Mouse (Mus musculus): ENCODE data around the gene Agbl1.
"Not testable (repeated sequence)": the region's sequence is repeated elsewhere in the genome, so short reads cannot be mapped to it uniquely, and the experiment has no call there.

Gene Agbl1

DNA sequence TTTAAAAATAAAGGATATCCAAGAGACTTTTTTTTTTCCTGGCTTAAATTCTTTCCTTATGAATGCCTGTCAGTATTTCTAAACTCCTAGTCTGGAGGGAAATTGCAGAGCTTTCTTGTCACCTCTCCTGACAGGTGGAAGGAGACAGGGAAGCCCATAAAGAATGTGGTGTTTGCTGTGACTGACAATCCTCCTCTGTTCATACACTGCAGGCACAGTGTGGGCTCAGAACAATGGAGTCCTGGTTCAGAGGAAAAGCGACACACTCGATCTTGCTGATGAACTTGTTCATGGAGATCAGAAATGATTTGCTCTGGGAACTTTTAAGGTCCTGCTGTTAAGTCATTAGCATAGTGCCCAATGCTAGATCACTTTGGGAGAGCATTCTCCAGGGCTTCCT is 368.1 kb downstream of the Agbl1 start:
- DNase-seq: no peak

DNA sequence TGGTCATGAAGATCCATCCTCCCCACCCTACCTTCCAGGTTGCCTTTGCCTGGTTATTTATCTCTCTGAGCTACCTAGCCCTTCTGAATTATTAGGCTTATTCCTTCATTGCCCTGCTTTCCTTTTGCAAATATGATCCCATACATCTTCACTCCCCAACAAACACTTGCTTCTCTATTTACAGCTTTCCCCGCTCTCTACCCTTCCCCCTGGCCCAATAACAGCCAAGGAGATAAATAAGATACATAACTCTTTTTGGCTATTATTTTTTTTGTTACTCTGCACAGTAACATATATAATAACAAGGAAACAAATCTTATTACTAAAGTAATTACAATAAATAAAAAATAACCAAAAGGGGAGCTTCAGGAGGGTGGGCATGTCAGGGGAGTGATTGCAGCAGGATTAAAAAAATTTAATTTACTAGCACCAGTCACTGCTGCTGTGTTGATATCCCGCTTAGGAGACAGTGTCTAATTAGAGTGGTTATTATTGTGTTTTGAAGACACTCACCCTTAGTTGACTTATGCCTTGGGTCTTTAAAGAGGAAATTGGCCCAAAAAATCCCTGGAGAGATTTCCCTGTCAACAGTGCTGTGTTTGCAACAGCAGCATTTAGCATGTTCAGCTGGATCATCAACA is 370.5 kb downstream of the Agbl1 start:
- no peak for DNase-seq

DNA sequence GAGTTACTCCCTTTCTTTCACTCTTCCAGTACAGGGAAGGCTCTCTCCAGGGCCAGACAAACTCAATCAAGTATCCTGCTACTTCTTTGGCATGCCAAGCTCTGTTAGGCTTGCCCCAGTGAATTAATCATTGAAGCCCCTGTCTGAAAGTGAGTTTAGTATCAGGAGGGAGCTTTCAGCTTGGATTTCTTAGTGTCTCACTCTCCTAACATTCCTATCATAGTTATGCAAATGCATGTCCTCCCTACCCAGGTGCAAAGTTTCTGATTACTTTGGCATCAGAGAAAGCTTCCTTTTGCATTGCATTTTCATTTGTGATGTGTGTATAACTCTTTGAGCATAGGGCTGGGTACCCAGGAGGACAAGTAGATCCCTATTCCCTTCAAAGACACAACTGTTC is 399.8 kb downstream of the Agbl1 start:
- no peak for DNase-seq

DNA sequence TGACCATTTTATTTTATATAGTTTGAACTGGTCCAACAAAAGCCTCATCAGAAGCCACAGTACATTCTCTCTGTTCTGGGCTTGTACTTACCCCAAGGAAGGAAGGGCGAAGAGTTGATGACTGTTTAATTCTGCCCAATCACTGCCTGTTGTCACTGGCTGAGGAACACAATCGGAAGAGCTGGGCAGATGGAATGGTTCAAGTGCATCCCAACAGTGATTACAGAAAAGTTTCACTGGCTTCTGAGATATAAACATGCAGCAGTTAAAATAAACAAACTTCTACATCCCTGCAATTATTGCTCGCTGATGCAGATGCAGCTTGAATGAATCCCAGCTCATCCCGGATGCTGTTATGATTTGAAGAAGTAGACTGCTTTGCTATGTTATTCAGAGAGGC is 421.3 kb downstream of the Agbl1 start:
- DNase-seq: no peak

DNA sequence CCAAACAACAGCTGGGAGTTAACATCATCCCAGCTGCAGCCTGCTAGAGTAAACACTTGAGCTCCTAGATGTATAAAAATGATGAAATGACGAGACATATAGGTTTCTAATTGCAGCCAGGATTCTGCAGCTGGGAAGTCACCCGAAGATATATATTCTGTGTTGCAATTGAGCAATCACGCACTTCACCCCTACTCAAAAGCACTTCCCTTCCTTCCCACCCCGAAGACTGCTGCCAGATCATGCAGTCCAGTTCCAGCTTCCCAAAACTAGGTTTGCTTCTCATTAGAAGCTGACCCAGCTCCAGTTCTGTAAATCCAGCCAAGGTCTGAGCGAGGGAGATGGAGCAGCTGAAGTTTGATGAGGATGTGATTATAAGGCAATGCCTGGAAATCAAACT is 431.4 kb downstream of the Agbl1 start:
- no peak for DNase-seq

DNA sequence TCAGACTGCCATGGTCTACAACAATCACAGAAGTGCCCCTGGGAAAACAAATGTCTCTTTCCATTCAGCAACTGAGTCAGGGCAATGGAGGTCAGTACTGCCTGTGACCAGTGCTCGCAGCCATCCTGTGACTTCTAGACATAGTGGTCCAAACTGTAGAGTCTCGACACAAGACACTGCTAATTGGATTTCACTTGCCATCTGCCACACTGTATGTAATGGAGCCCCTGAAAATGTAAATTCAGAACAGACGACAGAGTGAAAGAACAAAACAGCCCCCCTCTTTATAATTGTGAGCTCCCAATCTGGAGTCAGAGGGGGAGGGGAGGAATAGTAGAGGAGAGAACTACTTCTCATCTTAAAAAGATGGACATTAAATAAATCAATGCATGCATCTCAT is 445.2 kb downstream of the Agbl1 start:
- DNase-seq: no peak

DNA sequence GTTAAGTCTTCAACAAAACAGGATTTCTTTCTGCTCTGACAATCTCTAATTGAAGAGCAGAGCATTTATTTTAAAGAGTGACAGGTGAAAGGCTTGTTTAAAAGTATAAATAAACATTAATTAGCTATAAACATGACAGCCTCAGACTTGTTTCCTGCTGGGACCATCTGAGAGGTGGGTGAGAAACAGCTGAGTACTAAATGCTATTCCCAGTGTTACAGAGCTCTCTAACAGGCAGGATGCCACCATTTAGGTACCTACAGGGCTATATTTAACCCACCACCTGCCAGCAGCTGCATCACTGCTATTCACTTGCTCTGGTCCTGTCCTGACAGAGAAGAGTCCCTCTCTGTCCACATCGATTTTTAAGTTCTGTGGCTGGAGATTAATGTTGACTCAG is 471.5 kb downstream of the Agbl1 start:
- DNase-seq: no peak

DNA sequence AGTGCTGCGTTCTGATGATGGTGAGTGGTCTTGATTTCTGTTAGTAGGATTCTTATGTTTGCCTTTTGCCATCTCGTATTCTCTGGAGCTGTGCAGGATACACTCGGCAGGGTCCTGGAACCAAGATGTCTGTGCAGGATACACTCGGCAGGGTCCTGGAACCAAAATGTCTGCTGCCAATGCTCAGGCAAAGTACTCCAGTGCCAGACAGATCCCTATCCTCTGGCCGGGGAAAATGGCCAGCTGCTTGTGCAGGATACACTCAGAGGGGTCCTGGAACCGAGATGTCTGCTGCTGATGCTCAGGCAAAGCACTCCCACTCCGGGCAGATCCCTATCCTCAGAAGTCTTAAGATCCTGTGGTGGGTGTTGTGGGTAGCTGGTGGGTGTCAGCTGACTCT is 502.5 kb downstream of the Agbl1 start:
- not testable (repeated sequence) for DNase-seq

DNA sequence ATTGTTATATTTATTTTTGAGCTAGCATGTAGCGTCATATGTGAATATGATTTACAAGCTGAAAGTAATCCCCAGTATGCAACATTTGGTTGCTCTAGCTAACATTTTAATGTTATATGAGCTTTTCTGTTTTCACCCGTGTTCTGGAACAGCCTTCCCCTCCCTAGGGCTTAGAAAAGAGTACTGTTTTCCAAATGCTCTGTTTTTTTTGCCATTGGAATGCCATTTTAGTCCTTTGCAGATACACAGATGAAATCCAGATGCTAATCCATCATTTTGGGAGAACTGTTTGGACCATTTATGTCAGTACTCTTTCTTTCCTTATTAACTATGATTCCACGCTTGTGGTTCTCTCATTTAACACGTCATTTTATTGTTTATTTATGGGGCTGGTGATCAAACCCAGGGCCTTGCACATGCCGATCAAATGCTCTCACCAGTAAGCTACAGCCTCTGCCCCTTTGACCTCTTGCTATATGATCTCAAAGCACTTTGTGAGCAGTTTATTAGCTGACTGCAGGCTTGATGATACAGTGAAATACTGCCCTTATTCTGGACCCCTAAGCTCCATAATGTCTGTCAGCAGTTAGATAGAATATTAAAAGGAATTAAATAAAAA is 547.7 kb downstream of the Agbl1 start:
- no peak for DNase-seq

DNA sequence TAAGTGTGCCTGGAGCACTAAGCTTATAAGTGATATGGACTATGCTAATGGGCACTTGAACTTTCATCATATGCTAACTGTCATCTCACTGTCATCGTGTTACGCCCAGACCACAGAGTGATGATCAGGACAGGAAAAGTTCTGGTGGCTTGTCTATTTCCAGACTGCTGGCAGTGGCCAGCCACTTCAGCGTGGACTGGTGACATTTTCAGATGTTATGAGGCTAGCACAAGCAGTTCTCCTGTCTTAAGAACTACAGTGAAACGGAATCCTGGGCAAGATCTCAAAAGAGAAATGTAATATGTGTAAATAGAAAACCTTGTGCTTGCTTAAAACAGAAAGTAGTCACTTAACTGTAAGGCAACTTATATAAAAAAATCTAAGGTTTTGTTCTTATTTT is 550.8 kb downstream of the Agbl1 start:
- DNase-seq: no peak

DNA sequence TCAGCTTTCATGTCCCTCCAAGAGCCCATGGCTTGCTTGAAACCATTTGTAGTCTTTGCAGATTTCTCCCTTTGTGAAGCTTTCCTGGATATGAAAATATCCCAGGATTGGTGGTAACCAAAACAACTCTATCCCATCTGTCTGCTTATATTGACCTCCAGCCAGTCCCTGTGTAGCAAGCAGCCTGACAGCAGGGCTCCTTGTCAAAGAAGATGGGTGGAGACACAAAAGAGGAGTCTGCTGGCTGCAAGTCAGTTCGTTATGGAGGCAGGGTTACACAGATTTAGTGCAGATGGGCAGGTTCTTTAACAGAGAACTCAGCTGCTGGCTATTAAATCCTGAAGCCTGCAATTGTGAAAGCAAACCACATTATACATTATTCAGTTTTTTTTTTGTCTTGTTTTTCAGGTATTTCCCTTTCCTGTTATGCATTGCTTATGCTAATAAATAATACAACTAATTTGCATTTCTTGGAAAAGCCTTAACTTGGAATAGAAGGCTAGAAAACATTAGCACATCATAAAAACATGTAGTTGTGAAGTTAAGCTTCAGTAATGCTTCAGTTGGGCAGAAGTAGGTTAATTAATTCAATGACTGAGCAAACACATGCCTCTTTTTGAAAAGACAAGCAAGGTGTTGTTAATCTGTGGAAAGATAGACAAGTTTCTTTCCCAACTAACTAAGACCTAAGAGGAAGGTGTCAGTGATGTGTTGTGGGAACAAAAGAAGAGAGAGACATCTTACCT is 559.0 kb downstream of the Agbl1 start:
- no peak for DNase-seq

DNA sequence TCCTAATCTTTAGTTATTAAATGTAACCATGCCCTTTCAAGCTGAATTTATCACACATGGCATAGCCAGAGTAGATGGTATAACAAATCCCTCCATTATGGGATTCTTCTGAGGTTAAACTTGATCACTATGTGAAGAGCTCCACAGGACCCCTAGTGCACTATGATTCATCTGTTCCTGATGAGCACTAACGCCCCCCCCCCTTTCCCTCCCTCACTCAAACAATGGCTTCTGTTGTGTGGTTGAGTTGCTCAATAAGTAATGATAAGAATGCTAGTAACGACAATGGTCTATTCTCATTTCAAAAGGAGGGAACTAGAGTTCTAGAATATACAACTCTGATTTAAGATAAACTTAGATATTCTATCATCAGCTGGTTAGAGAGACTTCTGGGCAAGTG is 560.4 kb downstream of the Agbl1 start:
- DNase-seq: no peak

DNA sequence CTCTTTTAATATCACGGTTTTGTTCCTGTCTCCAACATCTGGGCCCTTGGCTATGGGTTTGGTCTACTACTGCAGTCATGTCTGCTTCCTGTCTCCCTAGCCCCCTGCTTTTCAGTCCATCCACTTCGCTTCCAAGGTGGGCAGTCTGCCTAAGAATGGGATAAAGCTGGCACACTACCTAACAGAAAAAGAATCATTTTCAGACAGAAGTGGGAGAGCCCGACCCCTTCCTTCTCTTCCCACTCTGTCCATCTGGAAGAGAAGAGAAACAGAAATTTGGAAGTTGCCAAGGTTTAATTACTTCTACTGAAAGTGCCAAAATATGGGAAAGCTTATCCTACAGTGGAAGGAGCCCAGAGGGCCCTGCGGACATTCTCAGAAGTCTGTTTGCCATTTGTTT is 561.6 kb downstream of the Agbl1 start:
- DNase-seq: no peak

DNA sequence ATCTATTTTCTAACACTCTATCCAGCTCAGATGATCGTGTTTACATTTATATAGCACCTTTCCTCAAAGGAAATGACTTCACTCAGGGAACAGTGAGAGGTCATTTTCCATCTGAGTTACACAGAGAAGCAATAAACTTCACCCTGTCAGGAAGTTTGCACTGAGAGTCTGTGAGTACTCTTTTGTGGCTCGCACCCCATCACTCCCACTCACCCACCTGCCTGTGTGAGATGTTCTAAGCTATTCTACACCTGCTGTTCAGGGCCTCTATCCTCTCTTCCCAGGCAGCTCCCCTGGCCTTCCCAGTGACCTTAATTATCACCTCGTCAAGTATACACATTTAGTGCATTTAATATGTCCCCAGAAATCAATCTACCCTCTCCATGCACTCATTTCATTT is 580.3 kb downstream of the Agbl1 start:
- DNase-seq: no peak

DNA sequence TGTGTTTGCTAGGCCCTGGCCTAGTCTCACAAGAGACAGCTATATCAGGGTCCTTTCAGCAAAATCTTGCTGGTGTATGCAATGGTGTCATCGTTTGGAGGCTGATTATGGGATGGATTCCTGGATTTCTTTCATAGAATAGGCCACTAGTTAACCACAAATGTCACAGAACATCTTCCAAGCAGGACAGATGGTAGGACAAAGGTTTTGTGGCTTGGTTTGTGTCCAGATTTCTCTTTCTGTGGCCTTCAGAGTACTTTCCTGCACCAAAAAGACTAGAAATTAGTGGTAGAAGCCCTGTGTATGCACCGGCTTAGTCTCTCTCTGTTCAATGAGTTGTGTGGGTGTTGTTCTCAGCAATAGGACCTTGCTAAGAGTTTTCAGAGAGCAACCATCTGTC is 590.9 kb downstream of the Agbl1 start:
- DNase-seq: no peak

DNA sequence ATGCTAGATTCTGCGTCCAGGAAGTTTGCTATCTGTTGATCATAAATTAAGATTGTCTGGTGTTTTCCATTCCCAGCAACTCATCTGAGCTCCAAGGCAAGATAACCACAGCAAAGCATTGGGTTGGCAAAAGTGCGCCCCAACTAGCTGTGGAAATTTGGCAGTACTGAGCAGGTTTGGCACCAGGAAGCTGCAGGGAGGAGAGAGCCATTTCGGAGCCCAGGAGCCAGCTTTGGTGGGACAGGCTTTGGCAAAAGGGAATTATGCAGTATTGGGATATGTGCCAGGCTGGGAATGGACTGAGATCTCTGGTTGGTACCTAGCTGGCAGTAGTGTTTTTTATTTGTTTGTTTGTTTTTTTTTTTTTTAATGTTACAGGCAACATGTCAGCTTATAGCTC is 612.5 kb downstream of the Agbl1 start:
- no peak for DNase-seq

DNA sequence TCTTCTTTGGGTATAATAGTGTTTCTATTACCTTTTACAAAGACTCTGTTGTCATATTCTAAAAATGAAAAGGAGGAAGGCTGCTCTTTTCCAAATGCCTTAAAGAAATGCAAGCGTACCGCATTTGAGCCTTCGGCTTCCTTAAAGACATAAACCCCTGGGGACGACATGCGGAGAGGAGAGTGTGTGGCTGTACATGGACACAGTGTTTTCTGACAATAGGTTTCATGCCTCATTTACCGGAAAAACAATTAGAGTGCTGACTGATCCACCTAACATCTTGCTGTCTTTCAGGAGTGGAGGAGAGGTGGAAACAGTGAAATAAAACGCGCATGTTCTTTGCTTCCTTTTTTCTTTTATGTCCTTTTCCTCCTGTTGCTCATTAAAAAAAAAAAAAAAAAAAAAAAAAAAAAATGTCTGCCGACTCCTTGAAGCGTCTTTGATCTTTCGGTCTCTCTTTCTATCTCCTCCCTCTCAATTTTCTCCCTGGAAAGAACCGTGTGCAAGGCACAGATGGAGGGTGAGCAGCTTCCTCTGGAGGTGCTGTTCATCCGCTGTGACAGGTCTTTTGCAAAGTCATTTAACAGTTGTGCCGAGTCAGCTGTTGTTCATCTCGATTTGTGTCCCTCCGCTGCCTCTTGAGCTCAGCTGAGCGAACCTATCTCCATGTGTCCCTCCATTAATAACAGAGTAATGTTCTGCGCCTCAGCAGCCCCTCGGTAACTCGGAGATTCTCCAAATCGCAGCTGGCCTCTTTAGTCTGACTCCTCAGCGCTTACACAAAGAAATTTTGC is 659.9 kb downstream of the Agbl1 start:
- DNase-seq: no peak

DNA sequence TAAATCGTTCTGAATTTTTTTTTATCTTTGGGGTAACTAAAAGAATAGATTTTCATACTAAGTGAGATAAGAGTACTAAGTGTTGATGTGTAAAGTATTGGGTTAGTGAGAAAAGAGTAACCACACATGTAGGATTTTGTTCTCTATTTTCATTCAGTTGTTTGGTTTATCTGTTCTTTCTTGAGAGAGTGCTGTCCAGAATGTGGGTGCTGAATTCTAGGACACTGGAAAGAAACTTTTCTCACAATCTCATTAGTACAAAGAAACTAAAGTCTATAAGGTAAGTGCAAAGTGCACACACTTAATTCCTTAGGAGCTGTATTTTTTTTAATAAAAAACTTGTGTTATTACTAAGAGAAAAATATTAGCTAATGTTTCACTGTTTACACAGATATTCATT is 674.4 kb downstream of the Agbl1 start:
- DNase-seq: no peak

DNA sequence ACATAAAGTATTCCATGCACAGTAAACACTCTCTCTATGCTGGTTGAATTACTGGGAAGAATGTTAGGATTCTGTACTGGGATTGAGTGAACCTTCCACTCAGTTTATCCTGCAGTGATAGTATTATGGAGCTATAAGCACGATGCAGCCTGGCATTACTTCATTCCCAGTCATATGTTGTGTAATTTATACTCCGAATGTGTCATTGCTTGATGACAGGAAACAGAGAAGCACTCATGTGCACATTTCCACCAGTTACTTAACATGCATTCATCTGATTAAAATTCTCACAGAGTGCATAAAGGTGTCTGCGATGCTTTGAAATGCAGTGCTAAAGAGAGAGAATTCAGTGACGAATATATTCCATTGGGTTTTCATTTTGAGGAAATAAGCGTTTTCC is 682.0 kb downstream of the Agbl1 start:
- DNase-seq: no peak

DNA sequence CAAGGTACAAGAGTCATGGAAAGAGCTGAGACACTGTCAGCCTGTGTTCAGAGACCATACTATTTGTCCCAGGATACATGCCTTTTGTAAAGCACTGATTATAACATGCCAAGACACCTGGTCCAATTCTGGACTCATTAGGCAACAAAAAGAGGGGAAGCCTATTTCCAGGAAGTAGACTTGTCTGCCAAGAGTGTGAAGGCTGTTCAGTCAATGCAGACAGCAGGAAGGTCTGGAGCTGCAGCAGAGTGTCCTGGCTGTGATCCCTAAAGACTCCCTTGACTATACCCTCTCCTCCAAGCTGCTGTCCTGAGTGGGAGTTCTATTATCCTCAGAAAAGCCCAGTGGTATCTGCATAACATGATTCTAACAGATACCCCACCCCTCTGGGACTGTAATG is 689.2 kb downstream of the Agbl1 start:
- no peak for DNase-seq

DNA sequence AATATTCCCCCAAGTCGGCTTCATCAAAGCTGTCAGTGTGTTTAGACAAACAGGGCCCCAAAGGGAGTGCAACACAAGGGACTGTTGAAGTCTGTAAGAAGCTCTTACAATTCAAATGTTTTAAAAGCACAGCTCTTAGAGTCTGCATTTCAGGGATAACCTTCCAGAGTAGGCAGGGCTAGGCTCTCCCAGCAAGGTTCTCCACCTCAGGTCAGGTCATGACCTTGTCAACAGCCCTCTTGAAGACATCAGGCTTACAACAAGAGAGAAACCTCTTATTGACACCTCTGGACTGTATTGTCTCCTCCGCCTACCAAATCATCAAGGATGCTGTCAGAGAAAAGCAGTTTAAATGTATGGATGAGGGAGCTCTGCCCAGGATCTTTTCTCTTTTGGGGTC is 692.0 kb downstream of the Agbl1 start:
- DNase-seq: no peak

DNA sequence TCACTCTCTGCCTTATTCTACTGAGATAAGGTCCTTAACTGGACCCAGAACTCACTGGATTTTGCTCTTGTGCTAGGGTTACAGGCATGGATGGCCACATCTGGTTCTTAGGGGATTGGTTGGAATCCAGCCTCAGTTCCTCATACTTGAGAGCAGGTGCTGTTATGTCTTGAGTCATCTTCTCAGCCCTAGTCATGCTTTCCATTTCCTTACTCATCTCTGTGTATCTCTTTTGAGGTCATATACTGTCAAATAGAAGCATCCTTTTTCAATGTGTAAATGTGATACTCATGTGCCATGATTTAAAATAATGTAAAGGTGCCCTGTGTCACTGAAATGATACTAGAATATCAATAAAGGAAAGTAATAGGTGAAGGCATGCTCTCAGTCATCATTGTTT is 705.5 kb downstream of the Agbl1 start:
- DNase-seq: no peak

DNA sequence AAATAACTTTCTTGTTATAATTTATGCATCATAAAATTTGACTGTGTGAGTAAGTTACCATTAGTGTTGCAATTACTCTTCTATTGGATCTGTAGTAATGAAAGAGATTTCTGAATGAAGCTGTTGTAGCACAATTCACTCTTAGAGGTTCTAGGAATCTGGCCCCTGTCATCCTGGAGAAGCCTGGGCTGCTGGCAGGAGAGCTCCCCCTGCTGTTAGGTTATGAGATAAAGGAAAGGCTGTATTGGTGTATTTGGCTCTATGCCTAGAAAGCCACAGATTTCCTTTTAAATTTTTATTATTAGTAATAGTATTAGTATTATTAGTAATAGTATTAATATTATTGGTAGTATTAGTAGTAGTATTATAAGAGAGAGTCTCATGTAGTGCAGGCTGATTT is 711.8 kb downstream of the Agbl1 start:
- DNase-seq: no peak

DNA sequence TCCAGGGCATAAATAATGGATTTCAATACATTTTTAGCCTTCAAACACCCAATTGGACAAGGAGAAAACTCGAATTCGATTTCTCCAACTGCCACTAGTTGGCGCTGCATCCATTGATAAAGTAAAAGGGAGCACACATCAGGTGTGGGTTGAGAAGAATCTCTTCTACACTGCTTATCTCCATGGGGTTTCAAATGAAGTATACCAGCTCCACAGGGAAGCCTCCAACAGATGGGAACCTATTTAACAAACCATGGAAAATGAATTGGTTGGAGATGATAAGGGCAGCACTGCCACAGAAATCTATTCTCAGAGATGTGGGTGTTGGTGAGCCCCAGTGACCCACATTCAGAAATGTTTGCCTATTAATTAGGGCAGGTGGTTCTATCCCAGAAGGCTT is 741.6 kb downstream of the Agbl1 start:
- DNase-seq: no peak
